Mouse (Mus musculus): ENCODE data around the gene Trim24. TPM values are rescaled to one million over a fixed set of nuclear protein-coding genes. Genes with fewer than 3 reads are reported as not detected.

The Trim24 gene
- total RNA-seq, 2 experiments from 2014 or later, result 46.4 to 52.3 TPM

DNA sequence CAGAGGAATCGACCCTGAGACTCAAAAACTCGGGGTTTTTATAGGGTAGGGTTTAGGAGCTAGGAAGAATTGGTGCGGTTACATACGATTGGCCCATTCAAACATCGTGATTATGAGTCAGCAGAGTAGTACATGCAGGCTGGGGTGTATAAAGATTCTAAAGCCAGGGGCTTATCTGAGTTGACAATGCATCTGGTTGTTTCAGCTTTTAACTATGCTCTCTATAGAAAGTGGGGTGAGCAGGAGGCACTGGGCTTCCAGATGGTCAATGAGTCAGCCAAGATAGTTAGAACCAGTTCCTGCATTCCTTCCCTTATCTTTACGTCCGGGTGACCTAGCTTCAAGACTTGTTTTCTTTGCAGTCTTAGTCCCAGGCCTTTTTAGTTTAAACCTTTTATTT, 7.7 kb upstream of the Trim24 start:
- DNase-seq (ENCODE audit: low spot score in 2 of 2), result no peak

DNA sequence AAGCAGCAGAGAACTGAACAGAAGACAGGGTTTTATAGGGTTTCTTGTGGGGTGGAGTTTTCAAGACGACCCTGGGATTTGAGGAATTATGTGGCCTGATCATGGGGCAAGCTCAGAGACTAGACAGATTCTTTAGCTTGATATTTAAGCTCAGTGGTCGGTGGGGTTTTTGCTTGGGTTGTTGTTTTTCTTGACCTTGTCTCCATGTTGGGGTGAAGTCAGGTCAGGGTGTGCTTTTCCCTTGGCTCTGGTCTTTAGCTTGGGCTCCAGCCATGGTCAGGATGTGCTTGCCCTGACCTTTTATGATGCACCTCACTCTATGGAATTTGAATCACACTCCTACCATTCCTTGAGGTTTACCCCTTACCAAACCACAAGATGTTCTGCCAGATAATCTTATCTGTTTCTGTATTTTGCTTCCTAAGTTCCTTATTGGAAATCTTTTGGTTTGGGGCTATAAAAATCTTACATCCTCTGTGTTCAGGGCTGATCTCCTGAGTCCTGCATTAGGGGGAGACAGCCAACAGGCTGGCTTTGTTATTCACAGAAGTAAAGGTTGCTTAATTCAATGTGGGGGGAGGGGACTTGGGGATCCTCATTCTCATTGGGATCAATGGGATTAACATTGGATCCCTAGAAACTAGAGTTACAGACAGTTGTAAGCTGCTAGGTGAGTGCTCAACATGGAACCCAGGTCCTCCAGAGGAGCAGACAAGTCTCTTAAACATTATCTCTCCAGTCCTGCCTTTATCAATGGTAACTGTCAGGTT, 6.5 kb upstream of the Trim24 start:
- no peak for DNase-seq (ENCODE audit: low spot score in 2 of 2)

DNA sequence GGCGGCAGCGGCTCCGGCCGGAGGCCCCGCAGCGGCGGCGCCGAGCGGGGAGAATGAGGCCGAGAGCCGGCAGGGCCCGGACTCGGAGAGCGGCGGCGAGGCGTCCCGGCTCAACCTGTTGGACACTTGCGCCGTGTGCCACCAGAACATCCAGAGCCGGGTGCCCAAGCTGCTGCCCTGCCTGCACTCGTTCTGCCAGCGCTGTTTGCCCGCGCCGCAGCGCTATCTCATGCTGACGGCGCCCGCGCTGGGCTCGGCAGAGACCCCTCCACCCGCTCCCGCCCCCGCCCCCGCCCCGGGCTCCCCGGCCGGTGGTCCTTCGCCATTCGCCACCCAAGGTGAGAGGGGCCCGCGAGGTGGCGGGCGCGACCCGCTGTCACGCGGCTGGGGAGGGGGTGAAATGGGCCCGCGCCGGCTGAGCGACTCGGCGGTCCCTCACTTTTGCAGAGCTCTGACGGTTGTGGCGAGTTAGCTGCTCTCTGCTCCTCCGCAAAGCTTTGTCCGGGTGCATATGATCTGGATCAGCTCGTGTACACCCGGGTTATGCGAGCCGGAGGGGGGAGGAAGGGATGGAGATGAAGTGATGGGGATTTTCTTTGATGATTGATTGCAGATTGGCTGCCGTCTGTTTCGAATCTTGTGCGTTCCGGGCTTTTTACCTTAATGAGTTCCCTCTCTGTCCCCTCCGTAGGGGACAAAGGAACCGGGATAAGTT, 683 bp downstream of the Trim24 start:
- DNase-seq (ENCODE audit: low spot score in 2 of 2), result peak; percentile 60 to 69

DNA sequence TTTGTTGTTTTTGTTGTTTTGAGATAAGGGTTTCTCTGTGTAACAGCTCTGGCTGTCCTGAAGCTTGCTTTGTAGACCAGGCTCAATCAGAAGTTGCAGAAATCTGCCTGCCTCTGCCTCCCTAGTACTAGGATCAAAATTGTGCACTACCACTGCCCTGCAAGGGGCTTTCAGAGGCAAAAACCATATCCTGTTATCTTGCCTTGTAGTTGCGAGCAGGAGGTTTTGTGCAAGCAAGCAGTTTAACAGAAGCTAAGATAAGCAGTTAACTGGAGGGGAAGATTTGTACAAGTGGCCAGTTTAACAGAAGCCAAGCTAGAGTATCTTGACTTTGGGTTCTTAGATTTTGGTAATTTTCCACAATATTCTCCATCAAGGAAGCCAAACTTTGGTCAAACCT, 2.2 kb downstream of the Trim24 start:
- DNase-seq (ENCODE audit: low spot score in 2 of 2), result no peak

GRCm38 (mm10) chr6:37873731-37874130, 3.1 kb downstream of the Trim24 start:
- DNase-seq (ENCODE audit: low spot score in 2 of 2), result no peak

GRCm38 (mm10) chr6:37878206-37878605, 7.6 kb downstream of the Trim24 start:
- DNase-seq (ENCODE audit: low spot score in 2 of 2), result no peak

- DNase-seq (ENCODE audit: low spot score in 2 of 2), result no peak
Observed at GRCm38 (mm10) chr6:37880586-37880985, 10.0 kb downstream of the Trim24 start.

DNA sequence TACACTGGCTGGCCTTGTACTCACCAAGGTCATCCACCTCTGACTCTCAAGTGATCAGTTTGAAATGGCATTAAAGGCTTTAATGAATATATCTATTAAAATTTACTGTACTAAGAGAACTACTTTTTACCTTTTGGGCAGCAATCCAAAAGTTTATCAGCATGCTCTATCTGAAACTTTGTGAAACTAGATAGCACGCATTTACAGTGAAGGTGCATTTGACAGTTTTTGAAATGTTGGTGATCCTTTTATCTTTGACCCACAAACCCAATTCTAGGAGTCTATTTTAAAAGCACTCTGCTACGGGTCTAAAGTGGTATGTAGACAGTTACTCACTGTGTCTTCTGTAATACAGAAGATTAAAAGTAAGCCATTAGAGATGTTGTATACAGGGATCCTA, 23.0 kb downstream of the Trim24 start:
- no peak for DNase-seq (ENCODE audit: low spot score in 2 of 2)

GRCm38 (mm10) chr6:37895646-37896435, 25.2 kb downstream of the Trim24 start:
- peak; percentile 34 to 48 for DNase-seq (ENCODE audit: low spot score in 2 of 2)

DNA sequence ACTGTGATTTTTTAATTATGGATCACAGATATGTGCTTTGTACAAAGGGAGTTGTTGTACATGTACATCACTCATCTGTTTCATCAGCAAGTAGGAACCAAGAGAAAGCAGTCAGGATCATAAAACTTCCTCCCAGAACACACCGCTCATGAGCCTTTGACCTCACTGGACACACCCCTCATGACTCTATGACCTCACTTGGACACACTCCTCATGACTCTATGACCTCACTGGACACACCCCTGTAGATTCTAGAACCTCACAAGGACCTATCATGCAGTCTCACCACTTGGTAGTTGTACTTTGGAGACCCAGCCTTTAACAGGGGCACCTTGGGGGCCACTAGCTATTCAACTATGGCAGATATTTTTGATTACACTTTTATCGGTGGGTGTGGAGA, 29.6 kb downstream of the Trim24 start:
- no peak for DNase-seq (ENCODE audit: low spot score in 2 of 2)

DNA sequence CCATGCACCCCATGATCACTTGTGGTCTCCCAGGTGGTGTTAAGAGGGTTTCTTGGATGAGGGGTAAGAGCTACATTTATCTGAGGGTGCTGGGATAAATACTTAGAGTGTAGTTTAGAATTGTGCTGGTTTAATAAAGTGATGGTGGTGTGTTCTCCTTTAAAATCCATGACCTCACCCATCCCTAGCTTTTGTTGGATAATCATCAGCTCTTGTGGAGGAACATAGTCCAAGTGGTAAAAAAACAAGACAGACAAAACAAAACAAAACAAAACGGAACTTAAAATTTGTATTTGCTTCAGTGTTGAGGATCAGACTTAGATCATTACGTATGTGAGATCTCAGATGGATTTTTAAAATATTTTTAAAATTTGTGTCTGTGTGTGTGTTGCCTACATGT, 31.2 kb downstream of the Trim24 start:
- DNase-seq (ENCODE audit: low spot score in 2 of 2), result no peak

- no peak for DNase-seq (ENCODE audit: low spot score in 2 of 2)
Observed at GRCm38 (mm10) chr6:37903810-37904209, 33.2 kb downstream of the Trim24 start.

DNA sequence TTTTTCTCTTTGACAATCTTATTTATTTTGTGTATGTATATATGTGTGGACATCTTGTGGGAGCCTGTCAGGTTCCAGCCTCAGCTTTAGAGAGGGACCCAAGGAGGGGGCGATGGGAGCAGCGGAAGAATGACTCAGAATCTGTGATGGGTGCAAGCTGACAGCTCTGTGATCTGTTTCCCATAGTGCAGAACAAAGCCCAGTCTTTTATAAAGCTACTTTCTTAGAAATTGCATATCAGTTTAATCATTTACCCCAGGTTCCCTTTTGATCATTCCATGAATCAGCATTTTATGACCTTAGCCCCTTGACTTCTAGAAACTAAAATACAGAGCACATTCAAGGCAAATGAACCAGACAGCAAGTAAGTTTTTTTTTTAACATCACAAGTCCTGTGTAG, 42.9 kb downstream of the Trim24 start:
- DNase-seq (ENCODE audit: low spot score in 2 of 2), result no peak

DNA sequence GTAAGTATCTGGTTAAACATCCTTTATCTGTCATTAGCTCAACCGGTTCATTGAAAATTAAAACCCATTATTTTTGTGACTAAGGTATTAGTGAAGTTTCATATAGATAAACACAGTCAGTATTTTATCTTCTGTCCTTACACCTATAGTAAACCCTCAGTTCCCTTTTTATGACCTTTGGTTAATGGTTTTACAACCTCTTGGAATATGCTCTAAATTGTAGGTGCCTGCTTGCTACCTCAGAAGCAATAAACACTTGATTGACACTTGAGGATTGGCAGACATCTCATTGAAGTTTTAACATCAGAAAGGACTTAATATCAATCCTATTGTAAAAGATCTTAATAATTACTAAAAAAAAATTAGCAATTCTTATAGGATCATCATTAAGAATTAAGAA, 54.5 kb downstream of the Trim24 start:
- DNase-seq (ENCODE audit: low spot score in 2 of 2), result no peak

- no peak for DNase-seq (ENCODE audit: low spot score in 2 of 2)
Observed at GRCm38 (mm10) chr6:37926751-37927150, 56.1 kb downstream of the Trim24 start.

DNA sequence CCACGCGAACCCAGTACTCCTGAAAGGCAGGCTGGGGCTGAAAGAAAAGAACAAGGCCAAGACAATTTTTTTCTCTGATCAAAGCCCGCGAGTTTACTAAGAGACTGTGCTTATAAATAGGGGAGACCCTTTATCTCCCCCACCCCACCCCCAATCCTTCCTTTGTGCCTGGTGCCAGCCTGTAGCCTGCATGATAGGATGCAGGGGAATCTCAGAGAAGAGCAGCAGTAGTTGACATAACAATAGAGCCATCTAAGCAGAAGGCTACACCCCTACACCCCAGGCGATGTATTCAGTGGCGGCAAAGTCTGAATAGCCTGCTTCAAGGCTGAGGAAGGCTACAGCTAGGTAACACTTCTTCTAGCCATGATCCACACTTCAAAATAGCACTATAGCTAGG, 65.9 kb downstream of the Trim24 start:
- DNase-seq (ENCODE audit: low spot score in 2 of 2), result no peak

DNA sequence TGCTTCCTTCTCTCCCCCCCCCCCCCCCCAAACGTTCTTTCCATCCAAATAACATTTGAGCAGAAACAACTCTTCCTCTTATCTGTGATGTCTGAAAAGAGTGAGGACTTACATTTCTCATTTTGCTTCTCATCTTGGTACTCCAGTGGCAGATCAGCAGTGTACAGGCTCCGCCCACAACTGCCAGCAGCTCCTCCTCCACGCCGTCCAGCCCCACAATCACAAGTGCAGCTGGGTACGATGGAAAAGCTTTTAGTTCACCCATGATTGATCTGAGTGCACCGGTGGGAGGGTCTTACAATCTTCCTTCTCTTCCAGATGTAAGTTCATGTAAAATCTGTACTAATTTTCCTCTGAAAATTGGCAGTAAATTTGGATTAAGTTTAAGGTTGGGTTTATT, 80.7 kb downstream of the Trim24 start:
- DNase-seq (ENCODE audit: low spot score in 2 of 2), result no peak

- DNase-seq (ENCODE audit: low spot score in 2 of 2), result no peak
Observed at GRCm38 (mm10) chr6:37967386-37967785, 96.8 kb downstream of the Trim24 start.

DNA sequence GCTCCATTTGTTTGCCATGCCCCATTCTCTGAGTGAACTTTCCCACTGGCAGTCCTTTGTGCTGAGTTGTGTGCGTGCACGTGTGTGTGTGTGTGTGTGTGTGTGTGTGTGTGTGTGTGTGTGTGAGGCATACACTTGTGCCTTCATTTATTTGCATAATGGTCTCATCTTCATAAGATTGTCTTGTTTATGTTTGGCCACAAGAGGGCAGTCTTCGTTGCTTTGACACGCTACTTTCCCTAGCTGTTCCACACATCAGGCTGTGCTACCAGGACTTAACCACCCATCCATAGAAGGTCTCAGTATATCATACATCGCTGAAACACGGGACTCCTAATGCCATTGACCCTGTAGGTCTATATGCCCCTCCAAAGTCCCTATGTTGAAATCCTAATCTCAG, 136.8 kb downstream of the Trim24 start:
- peak; percentile 57 to 64 for DNase-seq (ENCODE audit: low spot score in 2 of 2)

- no peak for DNase-seq (ENCODE audit: low spot score in 2 of 2)
Observed at GRCm38 (mm10) chr6:38012829-38013228, 142.2 kb downstream of the Trim24 start.

All from layer of hippocampus, postnatal 10 days (tissue).